Mouse (Mus musculus): ENCODE measurements around the gene Anxa7.

Anxa7 gene

GRCm38 (mm10) chr14:20431726-20432125, 48.2 kb downstream of the Anxa7 start:
- no peak for DNase-seq

- DNase-seq, result no peak
Measured at GRCm38 (mm10) chr14:20429833-20430232, 50.1 kb downstream of the Anxa7 start.

GRCm38 (mm10) chr14:20428593-20428992, 51.3 kb downstream of the Anxa7 start:
- no peak for DNase-seq

- no peak for DNase-seq
Measured at GRCm38 (mm10) chr14:20423046-20423445, 56.9 kb downstream of the Anxa7 start.

- no peak for DNase-seq
Measured at GRCm38 (mm10) chr14:20422257-20422656, 57.7 kb downstream of the Anxa7 start.
